Mouse (Mus musculus): ENCODE measurements around the gene Jsrp1. TPM values are rescaled to one million over a fixed set of nuclear protein-coding genes. Genes with fewer than 3 reads are reported as not detected.
"Not testable (repeated sequence)": the region's sequence is repeated elsewhere in the genome, so short reads cannot be mapped to it uniquely, and the experiment has no call there.

Gene Jsrp1
- total RNA-seq, 2 experiments from 2014 or later, result 4.7 to 7.2 TPM

DNA sequence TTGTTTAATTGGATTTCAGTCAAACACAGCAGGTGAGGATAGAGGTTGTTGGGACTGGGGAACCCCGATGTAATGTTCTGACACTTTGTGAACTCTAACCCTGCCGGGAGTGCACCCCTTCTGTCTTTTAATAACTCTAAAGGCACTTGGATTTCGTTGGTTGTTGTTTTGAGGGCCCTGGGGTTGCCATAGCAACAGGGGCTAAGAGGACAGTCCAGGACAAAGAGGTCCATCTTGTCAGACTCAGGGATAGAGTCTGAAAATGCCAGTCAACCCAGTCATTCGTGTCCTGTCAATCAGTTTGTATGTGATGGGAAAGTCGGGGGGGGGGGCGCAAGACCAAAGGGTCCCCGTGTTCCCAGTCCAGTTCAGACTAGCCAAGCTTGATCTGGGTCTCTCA is 19.5 kb upstream of the Jsrp1 start:
- DNase-seq, result no peak

DNA sequence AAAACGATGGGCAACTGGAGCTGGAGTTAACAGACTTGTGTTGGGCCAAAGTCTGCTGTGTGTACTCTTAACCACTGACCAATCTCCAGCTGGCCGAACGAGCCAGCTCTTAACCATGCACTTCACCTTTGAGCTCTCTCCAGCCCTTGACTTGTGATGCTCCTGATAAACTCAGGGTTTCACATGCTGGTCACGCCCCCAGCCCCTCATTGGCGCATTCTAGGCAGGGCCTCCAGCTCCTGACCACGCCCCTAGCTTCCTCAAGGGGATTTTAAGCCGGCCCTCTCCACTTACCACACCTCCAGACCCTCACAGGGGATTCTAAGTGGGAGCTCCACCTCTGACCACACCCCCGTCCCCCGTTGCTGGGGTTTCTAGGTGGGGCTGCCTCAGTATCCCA is 17.8 kb upstream of the Jsrp1 start:
- peak; percentile 80 to 82 for DNase-seq

GRCm38 (mm10) chr10:80829359-80830278 is 16.3 kb upstream of the Jsrp1 start:
- DNase-seq, result no peak

- DNase-seq, result not testable (repeated sequence)
Measured at GRCm38 (mm10) chr10:80828587-80828986, 15.3 kb upstream of the Jsrp1 start.

DNA sequence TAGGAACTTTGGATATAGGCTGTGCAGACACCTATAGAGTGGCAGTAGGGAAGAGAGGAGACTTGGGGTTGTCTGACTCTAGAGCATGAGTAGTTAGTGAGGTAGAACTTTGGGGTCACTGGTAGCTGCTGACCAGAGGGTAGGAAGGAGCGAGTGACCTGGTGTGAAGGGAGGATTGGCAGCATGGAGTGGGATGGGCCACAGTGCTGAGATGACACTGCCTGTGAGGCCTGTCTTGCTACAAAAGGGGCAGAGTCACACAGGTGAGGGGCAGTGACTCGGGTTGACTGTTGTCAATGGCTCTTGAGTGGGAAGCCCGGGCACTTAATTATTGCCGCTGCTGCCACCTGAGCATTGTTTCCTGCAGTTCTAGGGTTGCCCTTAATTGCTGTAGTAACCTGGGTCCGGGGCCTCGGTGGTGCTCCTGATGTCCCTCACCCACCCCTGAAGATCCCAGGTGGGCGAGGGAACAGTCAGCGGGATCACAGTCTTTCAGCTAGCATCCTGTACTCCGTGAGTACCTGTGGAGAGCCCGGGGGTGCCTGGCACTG is 14.6 kb upstream of the Jsrp1 start:
- DNase-seq, result peak in 1 of 2 experiments; percentile 38

DNA sequence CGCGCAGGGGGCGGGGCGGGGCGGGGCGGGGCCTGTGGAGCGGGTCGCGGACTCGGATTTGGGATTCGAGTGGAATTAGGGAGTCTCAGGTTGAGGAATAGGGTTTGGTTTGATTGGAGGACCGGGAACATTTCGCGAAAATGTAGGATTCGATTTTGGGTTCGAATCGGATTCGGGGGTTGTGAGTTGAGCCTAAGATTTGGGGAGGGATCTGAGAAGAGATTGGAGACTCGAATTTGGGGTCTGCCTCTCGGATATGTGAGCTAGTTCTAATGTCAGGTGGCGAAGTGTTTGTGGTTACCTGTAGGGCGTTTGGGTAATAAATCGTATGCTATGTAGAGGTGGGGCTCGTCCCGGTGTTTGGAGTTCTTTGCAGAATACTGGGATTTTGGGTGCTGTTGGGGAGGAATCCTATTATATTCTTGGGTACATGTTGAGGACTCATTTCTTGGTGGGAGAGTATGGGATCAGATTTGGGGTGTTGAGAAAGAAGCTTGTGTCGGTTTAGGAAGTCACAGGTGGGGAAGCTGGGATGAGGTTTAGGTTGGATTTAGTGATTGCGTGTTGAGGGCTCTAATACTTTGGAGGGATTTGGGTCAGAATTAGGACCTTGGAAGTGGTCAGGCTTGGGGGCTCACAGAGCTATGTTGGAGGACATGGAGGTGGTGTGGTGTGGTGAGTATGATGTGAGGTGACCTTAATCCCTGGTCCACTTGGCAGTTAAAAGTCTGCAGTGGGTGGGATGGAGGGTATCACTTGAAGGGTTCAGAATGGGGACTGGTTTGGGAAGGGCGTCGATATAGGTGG is 14.0 kb upstream of the Jsrp1 start:
- DNase-seq, result no peak

DNA sequence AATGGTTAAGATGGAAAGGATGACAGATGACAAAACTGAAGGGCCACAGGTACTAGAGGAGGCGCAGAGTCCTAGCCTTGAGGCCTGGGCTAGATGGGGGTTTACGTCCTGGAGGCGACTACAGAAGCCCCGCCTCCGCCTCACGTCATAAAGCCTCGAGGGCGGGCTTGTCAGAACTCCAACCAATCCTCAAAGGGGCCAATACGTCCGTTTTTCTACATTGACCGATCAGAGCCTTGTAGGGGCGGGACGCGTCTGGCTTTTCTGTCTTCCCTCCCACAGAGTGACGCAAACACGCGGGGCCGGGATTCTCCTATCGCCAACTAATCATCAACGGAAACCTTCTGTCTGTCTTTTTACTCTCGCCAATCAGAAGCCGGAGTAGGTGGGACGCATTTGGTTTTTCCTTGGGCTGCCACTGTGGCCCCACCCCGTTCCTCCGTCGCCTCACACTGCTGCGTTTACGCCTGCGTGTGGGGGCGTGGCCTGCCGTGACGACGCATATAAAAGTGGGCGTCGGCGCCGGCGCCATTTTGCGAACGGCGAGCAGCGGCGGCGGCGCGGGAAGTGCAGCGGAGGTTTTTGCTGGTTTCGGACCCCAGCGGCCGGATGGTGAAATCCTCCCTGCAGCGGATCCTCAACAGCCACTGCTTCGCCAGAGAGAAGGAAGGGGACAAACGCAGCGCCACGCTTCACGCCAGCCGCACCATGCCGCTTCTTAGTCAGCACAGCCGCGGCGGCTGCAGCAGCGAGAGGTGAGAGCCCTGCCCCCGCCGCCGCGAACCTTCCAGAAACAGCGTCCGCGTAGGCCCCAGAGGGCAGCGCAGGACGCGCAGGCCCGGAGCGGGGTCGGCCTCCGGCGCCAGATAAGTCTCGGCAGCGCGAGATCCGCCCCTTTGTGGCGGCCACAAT is 13.1 kb upstream of the Jsrp1 start, which contains the start of gene Oaz1:
TSS of gene Oaz1 (plus strand) at position 506 of the 912 bp plus-strand sequence.
- DNase-seq, result peak; percentile 97 to 98

GRCm38 (mm10) chr10:80824827-80825226 is 11.5 kb upstream of the Jsrp1 start:
- no peak for DNase-seq

DNA sequence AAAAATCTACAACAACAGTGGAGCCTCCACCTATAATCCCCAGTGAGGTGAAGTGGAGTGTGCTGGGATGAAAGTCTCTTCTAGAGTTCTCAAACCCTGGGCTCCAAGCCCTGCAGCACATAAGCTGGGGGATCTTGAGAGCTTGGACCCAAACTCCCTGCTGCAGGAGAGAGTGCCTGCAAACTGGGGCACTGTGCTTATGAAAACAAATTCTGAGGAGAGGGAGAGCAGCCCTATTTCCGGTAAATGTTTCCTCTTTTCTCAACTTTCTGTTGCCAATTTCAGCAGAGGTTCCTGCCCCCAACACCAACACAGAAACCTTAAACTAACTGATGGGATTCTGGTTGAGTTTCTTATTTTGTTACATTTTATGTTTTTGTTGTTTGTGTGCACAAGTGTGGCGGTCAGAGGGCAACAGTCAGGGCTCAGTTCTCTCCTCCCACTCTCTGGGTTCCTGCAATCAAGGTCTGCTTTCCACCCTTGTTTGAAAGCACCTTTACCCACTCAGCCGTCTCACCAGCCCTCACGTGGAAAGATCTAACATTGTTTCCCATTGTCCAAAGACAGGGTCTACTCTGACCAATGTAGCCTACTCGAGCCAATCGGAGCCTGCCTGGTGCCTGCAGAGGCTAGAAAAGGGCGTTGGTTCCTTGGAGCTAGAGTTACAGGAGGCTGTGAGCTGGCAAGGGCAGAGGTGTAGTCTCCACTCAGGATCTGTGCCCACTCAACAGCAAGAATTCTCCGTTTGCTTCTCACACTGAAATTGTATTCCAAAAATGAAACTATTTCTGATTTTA is 10.7 kb upstream of the Jsrp1 start:
- no peak for DNase-seq

- no peak for DNase-seq
Measured at GRCm38 (mm10) chr10:80823316-80823715, 10.0 kb upstream of the Jsrp1 start.

DNA sequence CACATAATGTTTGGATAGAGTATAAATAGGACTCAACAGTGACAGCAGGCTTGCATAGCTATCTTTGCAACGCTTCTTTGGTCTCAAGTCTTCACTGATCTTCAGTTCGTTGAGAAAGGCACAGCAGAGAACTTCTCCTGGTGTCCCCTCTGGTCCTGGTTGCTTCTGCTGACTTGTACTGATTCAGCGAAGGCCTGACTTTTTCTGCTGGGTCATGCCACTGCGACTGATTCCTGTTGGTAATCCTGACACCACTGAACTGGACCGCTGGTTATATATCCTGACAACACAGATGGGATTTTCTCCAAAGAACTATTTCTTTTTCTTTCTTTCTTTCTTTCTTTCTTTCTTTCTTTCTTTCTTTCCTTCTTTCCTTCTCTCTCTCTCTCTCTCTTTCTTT is 9.2 kb upstream of the Jsrp1 start:
- DNase-seq, result no peak

- no peak for DNase-seq
Measured at GRCm38 (mm10) chr10:80821991-80822390, 8.7 kb upstream of the Jsrp1 start.

DNA sequence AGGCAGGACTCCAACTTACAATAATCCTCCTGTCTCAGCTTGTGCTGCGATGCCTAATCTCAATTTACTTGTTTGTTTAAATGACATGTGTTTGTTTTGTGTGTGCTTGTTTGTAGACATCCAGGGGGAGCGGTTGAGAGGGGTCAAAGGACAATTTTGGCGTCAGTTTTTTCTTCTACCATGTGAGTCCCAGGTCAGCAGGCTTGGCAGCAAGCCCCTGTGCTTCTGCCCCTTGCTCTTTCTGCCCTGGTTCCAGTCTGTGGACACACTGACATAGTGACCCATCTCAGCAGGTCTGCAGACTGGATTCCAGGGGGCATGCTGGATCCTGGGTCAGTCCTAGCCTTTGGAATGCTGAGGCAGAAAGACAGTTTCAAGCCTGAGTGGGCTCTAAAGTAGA is 6.1 kb upstream of the Jsrp1 start:
- no peak for DNase-seq

- DNase-seq, result no peak
Measured at GRCm38 (mm10) chr10:80818599-80819281, 5.4 kb upstream of the Jsrp1 start.

GRCm38 (mm10) chr10:80817955-80818354 is 4.7 kb upstream of the Jsrp1 start:
- not testable (repeated sequence) for DNase-seq

- DNase-seq, result peak in 1 of 2 experiments; percentile 62
Measured at GRCm38 (mm10) chr10:80817164-80817563, 3.9 kb upstream of the Jsrp1 start.

DNA sequence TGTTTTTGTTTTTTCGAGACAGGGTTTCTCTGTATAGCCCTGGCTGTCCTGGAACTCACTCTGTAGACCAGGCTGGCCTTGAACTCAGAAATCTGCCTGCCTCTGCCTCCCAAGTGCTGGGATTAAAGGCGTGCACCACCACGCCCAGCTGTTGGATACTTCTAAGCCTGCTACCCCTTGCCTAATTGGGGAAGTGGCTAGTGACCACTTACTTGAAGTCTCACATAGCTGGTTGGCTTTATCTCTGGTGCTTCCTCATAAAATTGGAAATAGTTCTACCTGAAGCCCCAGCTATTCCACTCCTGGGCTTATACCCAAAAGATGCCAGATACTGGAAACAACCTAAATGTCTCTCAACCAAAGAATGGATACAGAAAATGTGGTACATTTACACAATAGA is 3.0 kb upstream of the Jsrp1 start:
- not testable (repeated sequence) for DNase-seq

GRCm38 (mm10) chr10:80814800-80815199 is 1.5 kb upstream of the Jsrp1 start:
- no peak for DNase-seq

DNA sequence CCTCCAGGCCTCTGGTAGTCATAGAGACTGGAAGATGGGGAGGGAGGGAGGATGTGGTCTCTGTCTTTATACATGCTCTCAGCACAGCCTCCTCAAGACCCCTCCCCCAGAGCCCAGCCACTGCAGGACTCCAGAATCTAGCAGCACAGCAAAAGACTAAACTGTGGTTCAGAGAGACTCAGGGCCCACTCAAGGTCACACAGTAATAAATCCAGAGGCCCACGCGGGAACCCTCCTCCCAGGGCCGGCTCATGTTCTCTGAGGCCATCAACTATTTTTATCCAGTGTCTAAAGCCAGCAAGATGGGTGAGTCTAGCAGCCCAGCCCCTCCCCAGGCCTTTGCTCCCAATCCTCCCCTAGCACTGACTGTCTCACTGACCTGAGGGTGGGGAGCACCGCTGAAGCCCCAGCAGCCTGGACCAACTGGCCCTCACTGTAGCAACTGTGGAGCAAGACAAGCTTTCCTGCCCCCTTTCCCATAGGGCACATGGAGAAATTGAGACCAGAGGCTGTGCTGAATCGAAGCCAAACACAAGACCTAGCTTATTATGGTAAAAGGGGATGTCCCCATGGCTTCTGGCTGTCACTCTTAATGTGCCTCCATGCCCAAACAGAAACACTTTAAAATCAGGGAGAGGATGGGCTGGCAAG is 782 bp downstream of the Jsrp1 start:
- peak; percentile 68 to 77 for DNase-seq

DNA sequence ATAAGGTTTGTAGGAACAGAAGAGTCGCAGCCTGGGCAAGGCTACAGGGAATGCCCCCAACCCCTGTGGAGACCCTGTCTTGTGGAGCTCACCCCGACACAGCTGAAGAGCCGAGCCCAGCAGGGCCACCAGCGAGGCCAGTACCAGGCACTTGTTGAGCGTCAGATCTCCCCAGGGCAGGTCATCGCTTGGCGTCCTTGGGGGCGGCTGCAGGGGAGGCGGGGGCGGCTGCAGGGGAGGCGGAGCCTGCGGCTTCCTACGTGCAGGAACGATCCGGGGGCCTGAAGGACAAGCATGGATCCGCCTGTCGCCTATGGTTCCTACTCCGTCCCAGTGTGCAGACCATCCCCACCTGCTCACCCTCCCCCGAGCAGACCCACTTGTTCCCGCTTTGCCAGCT is 3.2 kb downstream of the Jsrp1 start:
- DNase-seq, result peak; percentile 78 to 85

Data from adrenal gland, postnatal 36 days (tissue).